Mouse (Mus musculus) liver, postnatal 0 days (tissue): Measurements from ENCODE around the gene 1700024P04Rik.

Source experiments
- CTCF ChIP-seq: sonication (generic); IDR thresholded peaks from 2 replicates; pipeline ENCODE4 v1.5.1; 2016; ENCODE audit warnings: antibody characterized with exemption, low read depth
- EP300 ChIP-seq: IDR thresholded peaks from 2 replicates; pipeline ENCODE4 v1.6.1; 2016; ENCODE audit warnings: antibody characterized with exemption, low read depth, mild to moderate bottlenecking

GRCm38 (mm10) chr13:98955226-98955625 lies 29.1 kb downstream of the 1700024P04Rik start:
- TF ChIP-seq EP300 (peak; percentile 59; the same call in 1 of the 2 replicates), CTCF (no peak)
